Mouse (Mus musculus) ES-E14 (cell line): ENCODE results near the gene Il18. TPM values are rescaled to one million over a fixed set of nuclear protein-coding genes. Genes with fewer than 3 reads are reported as not detected.

ENCODE experiments used
- DNase-seq: peaks from one replicate; pipeline ENCODE4 v3.0.0-alpha.2; 2013; ENCODE audit warnings: low read depth, low spot score
- H3K27ac ChIP-seq: 2 replicates; pipeline ENCODE4 v1.5.1; 2012; ENCODE audit warnings: low read depth, mild to moderate bottlenecking, low read length, moderate library complexity, mixed read lengths; ENCODE audit not compliant: poor library complexity, insufficient read depth, severe bottlenecking
- H3K36me3 ChIP-seq: 2 replicates; pipeline ENCODE4 v1.6.1; 2012; ENCODE audit warnings: mild to moderate bottlenecking, low read length, moderate library complexity, mixed read lengths; ENCODE audit not compliant: control insufficient read depth, poor library complexity, insufficient read depth, severe bottlenecking
- H3K4me1 ChIP-seq, 2 experiments: fragments of 150-350 bp in 1 of 2; sonication (generic) in 1 of 2; 2 replicates each; pipeline ENCODE4 v1.6.1; 2012; ENCODE audit warnings: low read length in 2 of 2, mild to moderate bottlenecking in 1 of 2, mixed read lengths in 1 of 2; ENCODE audit not compliant: control insufficient read depth in 2 of 2, insufficient read depth in 2 of 2, poor library complexity in 1 of 2
- H3K4me3 ChIP-seq, 2 experiments: fragments of 150-350 bp in 1 of 2; sonication (generic) in 1 of 2; 2 replicates each; pipeline ENCODE4 v1.5.1; 2012; ENCODE audit warnings: low read length in 2 of 2, low read depth in 1 of 2, mild to moderate bottlenecking in 1 of 2, mixed read lengths in 1 of 2; ENCODE audit not compliant: insufficient read depth in 1 of 2, poor library complexity in 1 of 2, severe bottlenecking in 1 of 2
- H3K9ac ChIP-seq: 2 replicates; pipeline ENCODE4 v1.6.1; 2012; ENCODE audit warnings: low read depth, mild to moderate bottlenecking, low read length, mixed read lengths; ENCODE audit not compliant: poor library complexity, insufficient read depth, severe bottlenecking
- H3K9me3 ChIP-seq: fragments of 150-350 bp; sonication (generic); 2 replicates; pipeline ENCODE4 v1.6.1; 2012; ENCODE audit warnings: low read depth, mild to moderate bottlenecking, low read length; ENCODE audit not compliant: control insufficient read depth, insufficient read depth
- CHD2 ChIP-seq: IDR thresholded peaks from 2 replicates; pipeline ENCODE4 v1.6.1; 2014; ENCODE audit warnings: mild to moderate bottlenecking, low read depth, low read length, inconsistent platforms
- HCFC1 ChIP-seq: IDR thresholded peaks from 2 replicates; pipeline ENCODE4 v1.6.1; 2012; ENCODE audit warnings: low read length, inconsistent platforms, borderline replicate concordance; ENCODE audit not compliant: insufficient read depth
- MAFK ChIP-seq: IDR thresholded peaks from 2 replicates; pipeline ENCODE4 v1.6.1; 2014; ENCODE audit warnings: mild to moderate bottlenecking, low read depth, low read length, inconsistent platforms; ENCODE audit not compliant: insufficient read depth
- ZC3H11A ChIP-seq: IDR thresholded peaks from 2 replicates; pipeline ENCODE4 v1.6.1; 2012; ENCODE audit warnings: low read depth, mild to moderate bottlenecking, inconsistent platforms, low read length, borderline replicate concordance
- ZNF384 ChIP-seq: IDR thresholded peaks from 2 replicates; pipeline ENCODE4 v1.6.1; 2012; ENCODE audit warnings: low read depth, low read length, inconsistent platforms
- in situ Hi-C, 2 experiments: fragments of 600-800 bp; cut with MboI; formaldehyde crosslinking; loops; one replicate each; pipeline ENCODE4 v1.15.1; 2025; ENCODE audit warnings: low sequenced_read_pairs in 2 of 2, inconsistent platforms in 1 of 2; ENCODE audit not compliant: unreplicated experiment in 2 of 2
- total RNA-seq: library from RNA; depleted of rRNA; stranded (reverse); fragments of 300-350 nt; gene quantifications from 2 replicates; pipeline ENCODE4 v1.2.3, GENCODE M21; 2012

The Il18 gene
- total RNA-seq, 1 experiment, result 0.49 TPM

DNA sequence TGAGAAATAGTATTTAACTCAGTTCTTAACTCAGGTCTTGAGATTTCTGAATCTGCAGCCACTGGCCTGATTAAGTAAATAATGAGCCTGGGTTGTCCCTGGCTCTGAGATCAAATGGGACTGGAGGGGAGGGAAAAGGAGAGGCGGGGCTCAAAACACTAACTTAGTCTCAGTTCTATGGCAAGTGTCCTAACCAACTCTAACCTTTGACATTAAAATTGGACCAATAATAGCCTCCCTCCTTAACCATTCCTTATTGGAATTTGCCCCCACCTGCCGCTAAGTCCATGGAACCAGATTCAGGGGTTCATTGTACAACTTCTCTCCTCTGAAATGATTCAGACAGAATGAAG is 443 bp downstream of the Il18 start, which contains the start of gene Bco2:
Bco2 (minus strand) TSS at position 88 of the 353 bp plus-strand sequence.
- Histone ChIP-seq H3K9ac (no peak within 1 kb of the TSS), H3K36me3 (no peaks in the 10 kb centered on the region), H3K27ac (no peak within 1 kb of the TSS), H3K4me3 (peak within 1 kb of the TSS in 1 of 2 experiments; percentile 26; a peak in 2 of 4 replicates), H3K9me3 (no peaks in the 10 kb centered on the region), H3K4me1 (peaks cover 4% of the 10 kb centered on the region in 2 experiments; a peak in 2 of 4 replicates)
- DNase-seq, result no peak
- in situ Hi-C loops, result no loop called here
- TF ChIP-seq ZNF384 (no peak), CHD2 (no peak), MAFK (no peak), HCFC1 (no peak), ZC3H11A (no peak)

DNA sequence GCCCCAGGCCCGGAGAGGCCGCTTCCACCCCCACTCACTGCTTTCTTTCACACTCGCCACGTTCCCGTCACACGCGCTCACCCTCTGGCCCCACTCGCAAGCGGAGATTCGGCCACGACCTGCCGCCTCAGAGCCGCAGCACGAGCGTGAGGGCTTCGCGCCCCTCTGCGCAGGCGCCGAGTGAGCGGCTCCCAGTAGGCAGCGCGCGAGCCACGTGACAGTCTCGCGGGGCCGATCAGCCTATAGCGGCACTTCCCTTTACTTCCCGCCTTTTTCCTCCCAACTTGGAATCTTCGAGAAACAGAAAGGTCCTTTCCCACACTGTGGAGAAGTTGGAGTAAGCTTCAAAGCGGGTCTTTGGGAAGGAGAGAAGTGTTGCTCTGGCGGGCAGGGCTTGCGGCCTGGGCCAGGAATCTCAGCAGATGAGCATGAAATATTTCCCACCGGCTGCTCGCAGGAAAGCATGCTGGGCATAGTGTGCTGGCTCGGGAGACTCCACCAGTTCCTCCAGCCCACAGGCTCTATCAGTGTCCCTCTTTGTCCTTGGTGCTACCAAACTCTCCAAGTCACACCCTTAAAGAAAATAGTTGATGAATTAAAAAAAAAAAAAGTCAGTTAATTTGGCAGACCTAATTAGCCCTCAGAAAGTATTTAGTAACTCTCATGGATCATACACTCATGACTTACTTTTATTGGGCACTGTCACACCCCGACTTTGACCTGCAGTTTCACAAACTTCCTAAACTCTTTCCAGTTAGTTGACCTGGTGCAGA is 6.7 kb downstream of the Il18 start, which contains the start of gene Tex12:
Tex12 (minus strand) TSS at position 181 of the 773 bp plus-strand sequence.
- in situ Hi-C loops, result no loop called here
- Histone ChIP-seq H3K27ac (no peak within 1 kb of the TSS), H3K4me1 (0 out of 4 replicates have a peak, but pooled peaks cover 0 to 3% of the 10 kb centered on the region in 2 experiments), H3K4me3 (peak within 1 kb of the TSS in 1 of 2 experiments; percentile 33; a peak in 1 of 4 replicates), H3K9me3 (no peaks in the 10 kb centered on the region), H3K36me3 (no peaks in the 10 kb centered on the region), H3K9ac (peak within 1 kb of the TSS; percentile 37; the same call in 1 of the 2 replicates)
- TF ChIP-seq MAFK (no peak), ZNF384 (no peak), ZC3H11A (no peak), CHD2 (peak; percentile 48; the same call in 1 of the 2 replicates), HCFC1 (no peak)
- DNase-seq, result peak; percentile 33

DNA sequence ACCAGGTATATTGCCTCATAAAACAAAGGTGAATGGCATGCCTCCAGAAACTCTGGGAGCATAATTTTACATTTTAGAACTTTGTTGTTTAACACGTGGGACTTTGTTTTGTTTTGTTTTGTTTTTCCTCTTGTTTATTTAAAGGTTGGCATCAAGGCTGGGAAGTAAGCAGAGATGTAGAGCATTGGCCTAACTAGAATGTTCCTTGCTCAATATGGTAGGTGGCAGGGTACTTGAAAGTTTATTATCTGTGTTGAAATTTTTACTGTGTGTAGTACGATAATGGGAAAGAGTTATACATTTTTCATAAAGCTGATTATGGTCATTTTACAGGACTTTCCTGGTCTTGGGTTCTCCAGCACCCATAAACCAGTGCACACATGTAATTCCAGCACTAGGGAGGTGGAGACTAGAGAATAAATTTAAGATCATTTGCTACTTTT is 7.3 kb downstream of the Il18 start:
- Histone ChIP-seq H3K27ac (no peak overlapping the region), H3K4me1 (0 out of 4 replicates have a peak, but pooled peaks cover 0 to 3% of the 10 kb centered on the region in 2 experiments), H3K9me3 (no peaks in the 10 kb centered on the region), H3K36me3 (no peaks in the 10 kb centered on the region), H3K4me3 (no peak overlapping the region), H3K9ac (no peak overlapping the region)
- no peak for TF ChIP-seq CHD2
- no peak for DNase-seq
- in situ Hi-C loops, result no loop called here

DNA sequence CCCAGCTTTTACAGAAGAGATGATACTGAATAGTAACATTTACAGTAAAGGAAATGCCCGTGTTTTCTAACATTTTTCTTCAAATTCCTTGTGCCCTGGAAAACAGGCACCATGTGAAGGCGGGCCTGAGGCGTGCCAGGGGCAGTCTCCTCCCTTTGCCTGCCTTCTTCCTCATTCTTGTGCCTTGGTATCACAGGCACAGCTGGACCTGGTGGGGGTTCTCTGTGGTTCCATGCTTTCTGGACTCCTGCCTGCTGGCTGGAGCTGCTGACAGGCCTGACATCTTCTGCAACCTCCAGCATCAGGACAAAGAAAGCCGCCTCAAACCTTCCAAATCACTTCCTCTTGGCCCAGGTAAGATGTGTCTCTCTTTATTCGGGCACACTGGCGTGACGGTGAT is 10.5 kb downstream of the Il18 start:
- Histone ChIP-seq H3K4me1 (0 out of 4 replicates have a peak, but pooled peaks cover 0 to 3% of the 10 kb centered on the region in 2 experiments), H3K4me3 (no peak overlapping the region), H3K27ac (no peak overlapping the region), H3K36me3 (no peaks in the 10 kb centered on the region), H3K9ac (no peak overlapping the region), H3K9me3 (no peaks in the 10 kb centered on the region)
- DNase-seq, result no peak
- in situ Hi-C loops, result no loop called here
- no peak for TF ChIP-seq HCFC1
